Mouse (Mus musculus) T-helper 2 cell (primary cell): Measurements from ENCODE around the gene Slc25a39.
"Not testable (repeated sequence)": the region's sequence is repeated elsewhere in the genome, so short reads cannot be mapped to it uniquely, and the experiment has no call there.

Experiments
- in situ Hi-C: fragments of 300-600 bp; cut with MboI, MseI; formaldehyde crosslinking; loops from one replicate; pipeline ENCODE4 v1.15.1; 2025; ENCODE audit warnings: high pct_unique_total_duplicates

Slc25a39 gene

DNA sequence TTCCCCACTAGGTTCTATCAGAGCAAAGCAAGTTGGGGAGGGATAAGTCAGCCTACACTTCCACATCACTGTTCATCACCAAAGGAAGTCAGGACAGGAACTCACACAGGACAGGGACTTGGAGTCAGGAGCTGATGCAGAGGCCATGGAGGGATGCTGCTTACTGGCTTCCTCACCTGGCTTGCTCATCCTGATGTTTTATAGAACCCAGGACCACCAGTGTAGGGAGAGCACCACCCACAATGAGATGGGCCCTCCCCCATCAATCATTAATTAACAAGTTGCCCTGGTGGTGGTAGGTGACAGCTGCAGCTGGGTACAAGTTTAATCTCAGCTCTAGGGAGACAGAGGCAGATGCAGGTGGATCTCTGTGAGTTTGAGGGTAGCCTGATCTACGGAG is 9.4 kb upstream of the Slc25a39 start:
- in situ Hi-C loops, result no loop called here

DNA sequence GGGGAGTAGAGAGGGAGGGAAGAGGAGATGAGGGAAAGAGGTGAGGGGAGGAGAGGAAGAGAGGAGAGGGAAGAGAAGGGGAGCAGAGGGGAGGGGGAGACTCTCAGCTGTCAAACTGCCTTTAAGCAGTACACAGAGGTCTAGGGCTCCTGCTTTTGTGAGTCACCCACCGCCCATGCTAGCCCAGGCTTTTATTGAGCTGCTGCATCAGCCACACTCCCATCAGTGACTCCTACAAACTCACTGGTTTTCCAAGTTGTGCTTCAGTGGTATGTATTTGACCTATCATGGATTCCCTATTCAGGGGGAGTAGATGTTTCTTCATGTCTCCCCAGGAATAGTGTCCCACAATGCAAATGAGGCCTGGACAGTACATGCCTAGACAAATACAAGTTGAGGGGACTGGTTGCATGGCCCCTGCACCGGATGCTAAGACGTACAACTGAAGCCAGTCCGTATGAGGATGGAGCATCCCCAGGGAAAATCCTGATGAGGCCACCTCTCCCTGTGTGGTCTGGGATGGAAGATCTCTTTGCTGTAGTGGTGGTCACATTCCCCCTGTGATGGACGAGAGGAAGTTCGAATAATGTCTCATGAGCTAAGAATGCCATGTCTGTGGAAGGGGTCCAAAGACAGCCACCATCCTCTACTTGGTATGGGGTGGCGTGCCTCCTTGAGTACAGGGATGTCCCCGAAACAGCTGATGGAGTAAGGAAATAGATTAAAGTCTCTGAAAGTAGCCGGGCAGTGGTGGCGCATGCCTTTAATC is 7.5 kb upstream of the Slc25a39 start:
- in situ Hi-C loops, result no loop called here

DNA sequence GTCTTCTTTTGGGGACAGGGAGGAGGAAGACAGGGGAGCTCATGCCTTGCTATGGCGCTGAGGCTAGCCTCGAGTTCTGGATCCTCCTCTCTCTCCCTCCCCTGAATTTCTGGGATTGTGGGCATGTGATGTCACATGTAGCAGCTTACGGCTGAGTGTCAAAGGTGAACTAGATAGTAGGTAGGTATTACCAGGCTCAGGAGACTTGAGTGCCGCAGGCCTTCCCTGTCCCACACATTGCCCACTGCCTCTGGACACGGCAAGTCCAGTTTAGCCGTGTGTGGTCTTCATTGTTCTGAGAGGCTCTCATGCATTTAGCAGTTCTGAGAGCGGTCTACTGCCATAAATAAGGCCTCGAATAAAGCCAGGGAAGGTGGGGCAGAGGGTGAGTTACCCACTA is 5.3 kb upstream of the Slc25a39 start:
- in situ Hi-C loops, result no loop called here

DNA sequence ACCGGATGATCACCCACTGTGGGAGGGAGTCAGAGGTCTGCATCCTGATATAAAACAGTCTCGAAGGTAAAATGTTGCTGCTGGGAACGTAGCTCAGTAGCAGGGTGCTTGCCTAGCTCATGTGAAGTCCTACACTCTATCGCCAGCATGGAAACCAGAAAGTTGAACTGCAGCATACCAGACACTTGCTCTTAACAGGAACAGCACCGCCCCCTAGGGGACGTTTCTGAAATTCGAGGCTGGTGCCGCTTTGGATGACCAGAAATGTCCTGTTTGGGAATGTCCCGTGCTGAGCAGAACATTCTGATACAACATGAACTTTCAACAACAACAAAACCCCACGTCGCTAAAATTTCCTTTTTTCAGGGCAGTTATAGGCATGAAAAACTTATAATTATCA is 4.0 kb upstream of the Slc25a39 start:
- in situ Hi-C loops, result no loop called here

DNA sequence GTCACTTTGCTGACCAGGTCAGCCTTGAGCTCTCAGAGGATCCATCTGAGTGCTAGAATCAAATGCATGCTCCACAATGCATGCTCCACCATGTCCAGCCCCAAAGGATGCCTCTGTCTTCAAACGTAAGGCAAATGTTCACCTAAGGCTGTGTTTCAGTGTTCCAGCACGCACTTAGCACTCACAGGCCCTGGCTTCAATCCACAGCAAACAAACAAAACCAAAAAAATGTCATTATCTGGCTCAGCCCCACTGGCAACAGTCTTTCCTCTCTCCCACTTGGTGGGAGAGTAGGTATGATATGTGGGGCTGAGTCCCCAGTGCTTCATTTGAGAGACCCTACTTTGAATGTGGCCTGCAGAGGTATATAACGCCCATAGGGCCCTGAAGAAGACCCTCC is 3.3 kb upstream of the Slc25a39 start:
- in situ Hi-C loops, result no loop called here

DNA sequence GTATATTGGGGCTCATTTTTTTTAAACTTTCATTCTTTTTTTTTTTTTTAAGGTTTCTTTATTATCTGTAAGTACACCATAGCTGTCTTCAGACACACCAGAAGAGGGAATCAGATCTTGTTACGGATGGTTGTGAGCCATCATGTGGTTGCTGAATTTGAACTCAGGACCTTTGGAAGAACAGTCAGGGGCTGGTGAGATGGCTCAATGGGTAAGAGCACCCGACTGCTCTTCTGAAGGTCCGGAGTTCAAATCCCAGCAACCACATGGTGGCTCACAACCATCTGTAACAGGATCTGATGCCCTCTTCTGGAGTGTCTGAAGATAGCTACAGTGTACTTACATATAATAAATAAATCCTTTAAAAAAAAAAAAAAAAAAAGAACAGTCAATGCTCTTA is 2.6 kb upstream of the Slc25a39 start:
- in situ Hi-C loops, result not testable (repeated sequence)

DNA sequence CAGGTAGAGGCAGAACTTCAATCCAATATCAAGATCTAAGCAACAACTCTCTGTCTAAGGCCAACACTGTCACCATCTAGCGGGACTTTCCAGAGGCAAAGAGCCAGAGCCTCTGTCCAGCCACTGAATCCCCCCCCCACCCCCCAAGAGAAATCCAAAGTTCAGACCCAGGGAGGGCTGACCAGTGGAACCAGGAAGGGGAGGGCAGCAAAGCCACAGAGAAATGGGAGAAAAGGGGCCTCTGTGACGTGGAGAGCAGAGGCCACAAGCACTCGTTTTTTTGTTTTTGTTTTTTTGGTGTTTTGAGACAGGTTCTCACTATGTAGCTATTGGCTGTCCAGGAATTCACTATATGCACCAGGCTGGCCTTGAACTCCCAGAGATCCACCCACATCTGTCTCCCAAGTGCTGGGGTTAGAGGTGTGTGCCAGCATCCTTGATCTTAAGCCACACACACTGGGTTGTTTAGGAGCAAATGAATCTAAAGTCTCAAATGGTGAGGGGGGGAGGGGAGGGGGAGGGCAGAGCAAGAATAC is 2.1 kb upstream of the Slc25a39 start:
- in situ Hi-C loops, result loop anchor here (10.0 kb wide), 1 partner anchor 1295 kb away; the partner anchor contains the start of genes Retreg3 and Tubg1

DNA sequence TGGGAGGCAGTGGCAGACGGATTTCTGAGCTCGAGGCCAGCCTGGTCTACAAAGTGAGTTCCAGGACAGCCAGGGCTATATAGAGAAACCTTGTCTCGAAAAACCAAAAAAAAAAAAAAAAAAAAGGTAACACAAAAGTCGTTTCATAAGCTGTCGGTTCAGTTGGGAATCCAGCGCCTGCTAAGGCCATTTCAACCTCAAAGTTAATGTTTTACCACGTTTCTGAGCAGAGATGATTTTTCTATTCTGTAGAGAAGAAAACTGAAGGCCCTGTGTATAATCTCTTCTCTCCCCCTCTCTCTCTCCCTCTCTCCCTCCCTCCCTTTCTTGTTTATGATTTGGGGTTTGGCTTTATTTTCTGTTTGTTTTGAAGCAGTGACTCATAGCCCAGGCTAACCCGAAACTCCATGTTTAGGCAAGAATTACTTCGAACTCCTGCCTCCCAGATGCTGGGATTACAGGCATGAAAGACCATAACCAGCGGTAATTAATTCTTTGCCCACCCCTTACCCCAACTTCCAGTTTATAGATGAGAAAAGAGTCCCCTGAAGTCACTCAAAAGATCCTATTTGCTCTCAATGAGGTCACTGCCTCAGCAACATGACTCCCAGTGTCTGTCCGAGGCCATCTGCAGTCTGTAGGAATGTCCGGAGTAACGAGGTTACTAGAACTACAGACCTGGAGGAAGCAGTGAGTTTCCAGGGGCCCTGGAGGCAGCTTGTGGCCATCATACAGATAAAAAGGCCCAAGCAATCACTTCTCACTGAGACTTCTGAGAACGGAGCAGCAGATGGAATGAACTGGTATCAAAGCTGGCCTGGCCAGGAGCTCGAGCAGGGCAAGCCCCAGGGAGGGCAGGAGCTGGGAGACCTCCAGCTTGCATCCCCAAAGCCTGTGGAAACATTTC is 1.4 kb upstream of the Slc25a39 start:
- in situ Hi-C loops, result loop anchor here (10.0 kb wide), 1 partner anchor 1294 kb away; the partner anchor contains the start of genes Retreg3 and Tubg1

DNA sequence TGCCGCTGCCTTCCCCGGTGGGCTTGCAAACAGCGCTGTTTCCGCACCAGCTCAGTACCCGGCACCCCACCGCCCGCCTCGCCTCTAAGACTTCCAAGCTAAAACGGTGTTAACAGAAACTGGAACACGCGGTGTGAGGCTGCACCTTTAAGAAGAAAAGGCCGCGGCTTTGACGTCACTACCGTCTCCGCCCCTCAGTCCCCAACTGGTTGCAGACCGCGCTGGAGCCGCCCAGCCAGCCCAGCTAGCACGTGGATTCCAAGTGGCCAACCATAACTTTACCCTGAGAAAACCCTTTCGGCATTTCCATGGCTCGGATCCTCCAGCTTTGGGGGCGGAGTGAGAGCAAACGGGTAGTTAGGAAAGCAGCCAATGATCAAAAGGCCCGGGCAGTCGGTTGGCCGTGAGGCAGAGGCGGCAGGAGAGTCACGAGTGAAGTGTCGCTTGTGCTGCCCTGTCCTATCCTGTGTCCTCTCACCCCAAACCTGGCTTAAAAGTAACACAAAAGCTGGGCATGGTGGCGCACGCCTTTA is 664 bp upstream of the Slc25a39 start:
- in situ Hi-C loops, result loop anchor here (10.0 kb wide), 1 partner anchor 1294 kb away; the partner anchor contains the start of genes Retreg3 and Tubg1

DNA sequence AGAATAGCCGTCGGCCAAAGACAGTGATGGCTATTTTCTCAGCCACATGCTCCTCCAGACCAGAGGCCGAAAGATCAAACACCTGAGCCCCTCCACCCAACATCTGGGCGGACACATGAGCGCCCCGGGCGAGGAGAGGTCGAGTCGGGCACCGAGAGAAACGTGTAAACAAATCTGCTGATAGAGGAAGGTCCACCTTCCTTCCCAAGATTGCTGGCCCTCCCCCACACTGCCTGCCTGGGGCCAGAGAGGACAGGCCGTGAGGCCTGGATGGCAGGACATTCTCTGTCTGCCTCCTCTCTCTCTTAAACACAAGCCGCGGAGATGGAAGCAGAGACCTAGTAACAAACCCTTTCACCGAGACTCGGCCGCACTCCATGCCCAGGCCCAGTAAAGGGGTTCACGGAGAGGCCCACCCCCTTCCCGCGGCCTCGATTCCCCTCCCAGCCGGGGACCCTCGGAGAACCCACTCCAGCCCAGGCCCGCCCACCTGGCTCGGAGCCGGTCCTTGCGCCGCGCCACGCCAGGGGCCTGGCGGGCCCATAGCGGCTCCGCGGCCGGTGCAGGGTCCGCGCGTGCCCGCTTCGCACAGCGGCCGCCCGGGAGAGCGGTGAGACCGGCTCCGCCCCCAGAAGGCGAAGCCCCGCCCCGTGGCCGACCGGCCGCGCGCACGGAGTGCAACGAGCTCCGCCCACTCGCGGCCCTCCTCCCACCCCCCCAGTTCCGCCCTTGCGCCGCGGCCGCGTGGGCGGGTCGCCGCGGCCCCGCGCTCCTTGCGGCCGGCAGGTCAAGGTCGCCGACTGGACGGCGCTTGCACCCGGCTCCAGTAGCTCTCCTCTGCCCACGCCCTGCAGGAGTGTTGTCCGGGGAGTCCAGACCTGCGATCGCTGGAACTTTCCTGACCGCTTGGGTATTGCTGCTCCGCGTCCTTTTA is 579 bp downstream of the Slc25a39 start:
- in situ Hi-C loops, result loop anchor here (10.0 kb wide), 1 partner anchor 1292 kb away; the partner anchor contains the start of genes Retreg3 and Tubg1

DNA sequence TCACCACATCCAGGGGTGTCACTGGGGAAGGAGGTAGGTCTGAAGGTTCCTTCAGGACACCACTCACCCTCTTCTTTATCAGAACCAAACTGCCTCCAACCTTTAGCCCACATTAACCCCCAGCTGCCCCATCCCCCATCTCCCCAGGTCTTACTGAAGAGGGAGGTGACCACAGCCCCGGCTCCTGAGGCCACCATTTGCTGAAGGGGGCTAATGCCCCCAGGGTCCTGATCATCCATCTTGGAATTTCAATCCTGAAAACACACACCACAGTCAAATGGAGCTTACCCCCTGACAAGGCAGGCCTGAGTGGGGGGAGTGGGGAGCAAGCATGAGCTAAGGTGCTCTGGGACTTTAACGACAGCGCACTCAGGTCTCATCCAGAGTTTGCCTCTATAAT is 1.3 kb downstream of the Slc25a39 start:
- in situ Hi-C loops, result loop anchor here (10.0 kb wide), 1 partner anchor 1292 kb away; the partner anchor contains the start of genes Retreg3 and Tubg1

DNA sequence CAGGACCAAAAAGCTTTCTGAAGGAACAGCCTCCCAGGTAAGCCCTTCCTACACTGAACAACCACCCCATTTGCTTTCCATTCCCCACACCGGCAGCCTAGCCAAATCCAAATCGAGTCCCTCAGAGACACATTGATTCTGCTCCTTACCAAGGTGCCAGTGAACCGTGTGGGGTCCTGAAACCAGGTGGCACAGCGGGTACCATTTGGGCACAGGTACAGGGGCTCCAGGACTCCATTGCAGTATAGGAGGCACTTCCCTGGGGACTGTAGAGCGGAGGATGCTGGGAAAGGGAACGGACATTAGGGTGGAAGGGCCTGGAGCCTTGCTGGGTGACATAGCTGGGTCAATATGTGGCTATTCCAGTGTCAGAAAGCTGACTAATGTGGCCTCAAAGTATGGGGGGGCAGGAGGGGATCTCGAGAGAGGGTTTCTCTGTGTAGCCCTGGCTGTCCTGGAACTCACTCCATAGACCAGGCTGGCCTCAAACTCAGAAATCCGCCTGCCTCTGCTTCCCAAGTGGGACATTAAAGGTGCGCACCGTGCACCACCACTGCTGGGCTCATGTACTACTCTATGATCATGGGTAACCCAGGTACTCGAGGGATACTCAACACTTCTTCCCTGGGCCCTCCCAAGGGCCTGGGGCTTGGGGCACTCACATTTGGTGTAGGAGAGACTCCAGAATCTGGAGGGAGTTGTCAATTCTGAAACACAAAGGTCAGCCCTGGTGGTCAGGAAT is 2.0 kb downstream of the Slc25a39 start:
- in situ Hi-C loops, result loop anchor here (10.0 kb wide), 1 partner anchor 1291 kb away; the partner anchor contains the start of genes Retreg3 and Tubg1

DNA sequence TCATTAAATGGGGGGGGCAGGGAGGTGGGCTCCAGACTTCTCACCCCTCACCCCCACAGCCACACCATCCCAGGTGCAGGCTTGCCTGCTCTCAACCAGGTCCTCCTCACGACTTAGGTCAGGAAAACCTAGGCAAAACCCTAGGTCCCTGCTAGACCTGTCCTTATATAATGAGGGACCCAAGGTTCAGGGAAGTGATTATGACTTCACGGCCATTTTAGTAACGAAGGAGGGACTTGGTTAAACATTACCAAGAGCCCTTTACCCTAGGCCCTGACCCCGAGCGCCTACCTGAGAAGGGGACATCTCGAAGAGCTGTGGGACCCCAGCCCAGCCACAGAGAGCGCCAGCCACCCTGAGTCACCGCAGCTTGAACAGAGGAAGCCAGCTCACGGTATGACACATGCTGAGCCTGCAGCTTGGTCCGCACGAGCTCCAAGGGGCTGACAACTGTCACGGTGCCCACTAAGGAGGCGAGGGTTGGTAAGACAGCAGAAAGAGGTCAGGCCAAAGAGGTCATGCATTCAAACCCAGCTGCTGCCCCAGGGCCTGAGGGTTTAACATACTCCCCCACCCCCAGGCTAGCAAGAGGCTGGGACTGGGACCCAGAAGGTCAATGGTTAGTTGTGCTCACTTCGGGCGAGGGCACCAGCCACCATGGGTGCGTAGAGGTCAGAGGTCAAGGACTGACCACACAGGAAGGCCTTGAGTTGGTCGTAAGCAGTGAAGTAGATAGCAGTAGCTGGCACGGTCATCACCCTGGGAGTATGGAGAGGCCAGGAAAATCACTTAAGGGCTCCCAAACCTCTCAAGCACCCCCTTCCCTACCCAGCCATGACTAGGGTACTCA is 3.4 kb downstream of the Slc25a39 start:
- in situ Hi-C loops, result loop anchor here (10.0 kb wide), 1 partner anchor 1290 kb away; the partner anchor contains the start of genes Retreg3 and Tubg1

DNA sequence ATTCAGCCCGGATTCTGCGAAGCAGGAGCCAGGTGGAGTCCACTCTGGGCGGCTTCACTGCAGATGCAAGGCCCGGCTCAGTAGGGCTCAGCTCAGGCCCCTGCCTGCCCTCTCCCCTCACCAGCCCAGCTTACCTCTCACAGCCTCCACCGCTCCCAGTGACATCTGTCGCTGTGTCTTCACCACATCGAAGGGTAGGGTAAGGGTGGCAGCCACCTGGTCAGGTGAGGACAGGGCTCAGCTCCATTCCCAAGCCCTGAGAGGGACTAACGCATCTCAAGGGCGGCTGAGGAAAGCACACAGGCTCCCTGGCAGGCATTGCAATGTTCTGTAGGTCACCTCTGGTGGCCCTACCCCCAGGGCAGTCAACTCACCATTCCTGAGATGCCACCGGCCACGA is 4.1 kb downstream of the Slc25a39 start:
- in situ Hi-C loops, result loop anchor here (10.0 kb wide), 1 partner anchor 1289 kb away; the partner anchor contains the start of genes Retreg3 and Tubg1

DNA sequence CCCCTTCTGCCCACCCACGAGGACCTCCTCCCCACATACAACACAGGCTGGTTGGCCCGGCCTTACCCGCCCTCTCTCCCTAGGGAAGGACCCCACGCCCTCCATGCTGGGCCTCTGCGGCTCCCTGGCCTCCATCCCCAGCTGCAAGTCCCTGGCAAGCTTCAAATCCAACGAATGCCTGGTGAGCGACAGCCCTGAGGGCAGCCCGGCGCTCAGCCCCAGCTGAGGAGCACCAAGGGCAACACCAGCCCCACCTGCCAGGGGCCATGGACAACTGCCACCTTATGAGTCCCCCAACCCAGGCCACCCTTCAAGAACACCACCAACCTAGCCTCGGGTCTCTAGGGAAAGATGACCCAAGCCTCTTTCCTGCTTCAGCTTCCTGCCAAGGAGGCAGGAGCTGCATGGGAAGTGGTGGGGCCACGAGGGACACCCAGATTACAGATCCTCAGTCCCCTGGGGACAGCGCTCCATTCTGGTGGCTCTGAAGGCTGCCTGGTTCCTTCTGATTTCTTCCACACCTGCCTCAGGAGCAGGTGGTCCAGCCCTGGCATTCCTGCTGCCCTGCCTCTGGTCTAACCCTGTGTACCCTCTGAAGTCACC is 5.7 kb downstream of the Slc25a39 start:
- in situ Hi-C loops, result loop anchor here (10.0 kb wide), 1 partner anchor 1287 kb away; the partner anchor contains the start of genes Retreg3 and Tubg1

DNA sequence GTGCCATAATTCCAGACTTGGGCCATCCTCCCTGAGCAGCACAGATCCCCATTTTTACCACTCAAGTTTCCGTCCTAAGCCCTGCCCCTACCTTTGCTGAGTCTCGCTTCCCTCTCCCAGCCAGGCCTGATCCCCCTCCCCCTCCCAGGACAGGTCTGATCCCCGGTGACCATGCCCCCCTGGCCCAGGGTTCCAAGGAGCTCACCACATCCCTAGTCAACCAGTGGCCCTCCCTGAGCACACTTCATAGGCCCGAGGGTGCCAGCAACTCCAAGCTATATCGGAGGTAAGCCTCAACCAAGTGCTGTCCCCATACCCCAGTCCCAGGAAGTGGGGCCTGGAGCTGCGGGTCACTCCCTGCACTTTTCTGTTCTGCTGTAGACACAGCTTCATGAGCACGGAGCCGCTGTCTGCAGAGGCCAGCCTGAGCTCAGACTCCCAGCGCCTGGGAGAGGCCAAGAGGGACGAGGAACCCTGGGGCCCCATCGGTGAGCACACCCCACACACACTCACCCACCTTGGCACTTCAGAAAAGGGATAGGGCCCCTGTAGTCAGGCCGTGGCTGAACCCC is 7.1 kb downstream of the Slc25a39 start:
- in situ Hi-C loops, result loop anchor here (10.0 kb wide), 1 partner anchor 1286 kb away; the partner anchor contains the start of genes Retreg3 and Tubg1

DNA sequence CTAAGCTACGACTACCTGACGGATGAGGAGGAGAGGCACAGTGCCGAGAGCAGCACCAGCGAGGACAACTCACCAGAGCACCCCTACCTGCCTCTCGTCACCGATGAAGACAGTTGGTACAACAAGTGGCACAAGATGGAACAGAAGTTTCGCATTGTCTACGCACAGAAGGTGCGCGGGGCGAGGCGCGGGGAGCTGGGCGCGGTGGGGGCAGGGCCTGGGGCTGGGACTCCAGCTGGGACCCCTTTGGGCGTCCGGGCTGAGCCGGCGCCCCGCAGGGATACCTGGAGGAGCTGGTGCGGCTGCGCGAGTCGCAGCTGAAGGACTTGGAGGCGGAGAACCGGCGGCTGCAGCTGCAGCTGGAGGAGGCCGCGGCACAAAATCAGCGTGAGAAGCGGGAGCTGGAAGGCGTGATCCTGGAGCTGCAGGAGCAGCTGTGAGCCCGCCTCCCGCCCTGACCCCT is 8.1 kb downstream of the Slc25a39 start:
- in situ Hi-C loops, result loop anchor here (10.0 kb wide), 1 partner anchor 1285 kb away; the partner anchor contains the start of genes Retreg3 and Tubg1
